Mouse (Mus musculus): ENCODE results near the gene Snrnp48.

- TF ChIP-seq POLR2A (IDR thresholded peaks at IDR 0.05; ENCODE audit: extremely low read depth, insufficient read depth, low read length) (no peak), CTCF (IDR thresholded peaks at IDR 0.05; ENCODE audit: extremely low read depth, insufficient read depth, low read length) (no peak)
These were observed 29.9 kb downstream of the Snrnp48 start for GRCm38 (mm10) chr13:38234651-38235050.
